Mouse (Mus musculus) stomach, embryonic 15.5 days (tissue): ENCODE measurements around the gene Rtl8b. TPM values are rescaled to one million over a fixed set of nuclear protein-coding genes. Genes with fewer than 3 reads are reported as not detected.
"Not testable (repeated sequence)": the region's sequence is repeated elsewhere in the genome, so short reads cannot be mapped to it uniquely, and the experiment has no call there.

ENCODE experiments used
- ATAC-seq: fragments of 200-750 bp; cut with Nextera tagmentation; 2 replicates; pipeline ENCODE4 v1.8.0; 2017; ENCODE audit warnings: low read depth, moderate number of reproducible peaks, moderate TSS enrichment; ENCODE audit not compliant: insufficient read depth, low FRiP score
- H3K27ac ChIP-seq: fragments of 300-500 bp; sonication (generic); 2 replicates; pipeline ENCODE4 v1.5.1; 2015; ENCODE audit warnings: mild to moderate bottlenecking, inconsistent platforms
- H3K27me3 ChIP-seq: fragments of 300-500 bp; sonication (generic); replicated peaks from 2 replicates; pipeline ENCODE4 v1.6.1; 2015; ENCODE audit warnings: inconsistent platforms
- H3K36me3 ChIP-seq: fragments of 300-500 bp; sonication (generic); 2 replicates; pipeline ENCODE4 v1.6.1; 2015; ENCODE audit warnings: inconsistent platforms
- H3K4me1 ChIP-seq: fragments of 300-500 bp; sonication (generic); 2 replicates; pipeline ENCODE4 v1.6.1; 2015; ENCODE audit warnings: inconsistent platforms
- H3K4me2 ChIP-seq: fragments of 300-500 bp; sonication (generic); 2 replicates; pipeline ENCODE4 v1.6.1; 2015; ENCODE audit warnings: mild to moderate bottlenecking, inconsistent platforms
- H3K4me3 ChIP-seq: fragments of 300-500 bp; sonication (generic); replicated peaks from 2 replicates; pipeline ENCODE4 v1.5.1; 2015; ENCODE audit warnings: inconsistent platforms
- H3K9ac ChIP-seq: fragments of 300-500 bp; sonication (generic); 2 replicates; pipeline ENCODE4 v1.6.1; 2015; ENCODE audit warnings: inconsistent platforms
- H3K9me3 ChIP-seq: fragments of 300-500 bp; sonication (generic); 2 replicates; pipeline ENCODE4 v1.6.1; 2016; ENCODE audit warnings: inconsistent platforms
- WGBS: fragments of 180-500 bp; shearing (Covaris S2); methylation state at CpG from one replicate; pipeline ENCODE4 v1.1.7; 2015; 5-methylcytosine and 5-hydroxymethylcytosine counted together
- polyA plus RNA-seq: library from polyadenylated mRNA; unstranded; fragments of >200 nt; fragmentation: Nextera tagmentation; extraction: Ambion mirVana; gene quantifications from 2 replicates; pipeline ENCODE4 v1.2.1, GENCODE M21; 2015

The Rtl8b gene
- 48.5 and 58.4 TPM in 2 replicates for polyA plus RNA-seq

DNA sequence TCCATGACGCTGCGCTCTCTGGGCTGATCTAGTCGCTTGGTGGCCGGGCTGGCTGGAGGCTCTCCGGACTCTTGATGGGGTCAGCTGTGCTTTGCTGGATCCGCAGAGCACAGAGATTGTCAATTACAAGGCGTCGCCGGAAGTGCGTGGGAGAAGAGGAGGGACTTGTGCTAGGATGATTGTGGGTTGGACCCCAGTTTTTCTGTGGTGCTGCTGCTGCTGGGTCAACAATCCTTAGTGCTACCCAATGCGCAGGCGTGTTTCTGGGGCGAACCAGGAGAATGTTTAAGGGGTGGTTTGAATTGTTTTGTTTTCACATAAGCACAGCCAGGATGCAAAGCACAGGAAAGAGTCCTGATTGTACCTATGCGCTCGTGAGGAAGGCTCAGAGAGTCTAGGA is at the start of gene Rtl8b:
Gene Rtl8b, minus strand, starts transcription at position 115 of the 400 bp plus-strand sequence.
- ATAC-seq, result peak; percentile 87
- Histone ChIP-seq H3K36me3 (no peaks in the 10 kb centered on the region), H3K27me3 (no peaks in the 10 kb centered on the region), H3K27ac (no peak within 1 kb of the TSS), H3K9ac (no peak within 1 kb of the TSS), H3K4me3 (peak within 1 kb of the TSS; percentile 33), H3K4me1 (no peaks in the 10 kb centered on the region), H3K9me3 (no peaks in the 10 kb centered on the region), H3K4me2 (peak within 1 kb of the TSS; percentile 41)
- 11% methylated on average over 12 of the region's 15 CpGs for WGBS

DNA sequence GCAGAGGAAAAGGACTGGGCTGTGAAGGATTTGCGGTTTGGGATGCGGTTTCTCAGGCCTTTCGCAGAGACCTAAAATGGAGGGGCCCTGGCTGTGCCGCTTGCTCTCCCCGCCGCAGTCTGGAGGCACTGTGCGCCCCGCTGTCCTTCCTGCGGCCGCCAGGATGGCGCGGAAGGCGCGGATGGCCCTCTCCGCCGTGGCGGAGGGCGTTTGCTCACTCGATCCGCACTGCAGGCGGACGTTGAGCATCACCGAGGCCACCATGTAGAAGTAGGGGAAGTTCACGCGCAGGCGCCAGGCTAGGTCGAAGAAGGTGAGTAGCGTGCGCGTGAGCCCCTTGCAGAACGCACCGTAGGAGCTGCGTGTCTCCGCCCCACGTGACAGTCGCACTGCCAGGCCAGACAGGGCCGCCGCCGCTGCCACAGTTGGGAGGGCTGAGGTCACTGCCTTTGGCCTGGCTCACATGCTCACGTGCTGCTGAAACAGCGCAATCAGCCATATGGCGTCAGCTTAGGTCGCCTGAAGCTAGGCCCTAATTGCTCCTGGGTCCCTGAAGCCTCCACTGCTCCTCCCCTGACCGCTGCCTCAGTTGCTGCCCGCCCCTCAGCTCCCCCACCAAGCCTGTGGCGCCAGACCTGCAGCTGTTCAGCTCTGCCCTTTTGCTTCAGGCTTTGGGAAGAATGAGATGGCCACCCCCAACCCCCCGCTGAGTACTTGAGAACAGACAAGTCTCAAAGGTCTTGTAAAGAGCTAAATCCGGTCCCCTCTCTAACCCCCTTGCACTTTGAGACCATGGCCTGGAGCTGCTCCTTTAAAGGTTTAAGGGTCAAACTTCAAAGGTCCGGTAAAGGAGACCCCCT is 46.3 kb upstream of the Rtl8b start:
- no peaks in the 10 kb centered on the region for H3K27me3 ChIP-seq
- WGBS, result 25% methylated on average over 49 of the region's 49 CpGs
- H3K4me3 ChIP-seq, result peak overlapping the region; percentile 26
- H3K36me3 ChIP-seq, result no peaks in the 10 kb centered on the region
- H3K9me3 ChIP-seq, result no peaks in the 10 kb centered on the region
- ATAC-seq, result peak; percentile 53
- no peaks in the 10 kb centered on the region for H3K4me1 ChIP-seq
- H3K4me2 ChIP-seq, result peak overlapping the region; percentile 60
- H3K27ac ChIP-seq, result no peak overlapping the region
- no peak overlapping the region for H3K9ac ChIP-seq

DNA sequence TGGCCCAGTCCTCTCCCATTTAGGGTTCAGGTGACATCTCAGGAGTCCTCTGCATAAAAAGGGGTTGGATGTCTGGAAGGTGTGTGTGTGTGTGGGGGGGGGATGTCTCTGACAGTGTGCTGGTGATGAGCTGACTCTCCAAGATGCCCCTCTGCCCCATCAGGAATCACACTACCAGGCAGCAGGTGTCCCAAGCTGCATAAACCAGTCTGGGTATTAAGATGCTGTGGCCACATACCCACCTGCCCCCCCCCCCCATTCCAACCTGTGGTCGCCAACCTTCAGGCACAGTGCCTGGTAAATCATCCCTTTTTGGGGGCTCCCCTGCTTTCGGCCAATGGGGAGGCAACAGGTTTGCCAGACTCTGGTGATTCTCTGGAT is 45.7 kb upstream of the Rtl8b start:
- Histone ChIP-seq H3K4me1 (no peaks in the 10 kb centered on the region), H3K4me2 (peak overlapping the region; percentile 60), H3K27me3 (no peaks in the 10 kb centered on the region), H3K4me3 (peak overlapping the region; percentile 26; the same call in 1 of the 2 replicates), H3K36me3 (no peaks in the 10 kb centered on the region), H3K9me3 (no peaks in the 10 kb centered on the region), H3K9ac (no peak overlapping the region), H3K27ac (no peak overlapping the region)
- WGBS, result 56% methylated on average over 2 of the region's 2 CpGs
- no peak for ATAC-seq

DNA sequence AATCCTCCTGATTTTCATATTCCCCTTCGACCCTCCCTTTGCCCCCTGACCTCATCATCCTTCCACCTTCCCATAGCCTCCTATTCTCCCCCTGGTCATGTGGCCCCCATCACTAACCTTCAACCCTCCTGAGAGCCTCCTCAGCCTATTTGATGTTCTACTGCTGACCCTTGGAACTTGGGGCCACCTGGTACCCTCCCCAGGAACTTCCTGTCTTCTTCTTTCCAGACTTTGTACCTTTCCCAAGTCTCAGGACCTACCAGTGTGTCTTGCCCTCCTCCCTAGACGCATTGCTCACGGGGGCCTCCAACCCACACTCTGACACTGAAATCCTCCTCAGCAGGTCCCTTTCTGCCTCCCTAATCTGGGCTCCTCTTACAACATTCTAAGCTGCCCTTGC is 32.5 kb upstream of the Rtl8b start:
- no peak for ATAC-seq
- H3K27me3 ChIP-seq, result no peaks in the 10 kb centered on the region
- H3K4me1 ChIP-seq, result no peaks in the 10 kb centered on the region
- H3K4me3 ChIP-seq, result no peak overlapping the region
- WGBS, result 68% methylated on average over 3 of the region's 3 CpGs
- H3K9me3 ChIP-seq, result no peaks in the 10 kb centered on the region
- H3K27ac ChIP-seq, result no peak overlapping the region
- H3K36me3 ChIP-seq, result no peaks in the 10 kb centered on the region
- no peak overlapping the region for H3K9ac ChIP-seq
- no peak overlapping the region for H3K4me2 ChIP-seq

DNA sequence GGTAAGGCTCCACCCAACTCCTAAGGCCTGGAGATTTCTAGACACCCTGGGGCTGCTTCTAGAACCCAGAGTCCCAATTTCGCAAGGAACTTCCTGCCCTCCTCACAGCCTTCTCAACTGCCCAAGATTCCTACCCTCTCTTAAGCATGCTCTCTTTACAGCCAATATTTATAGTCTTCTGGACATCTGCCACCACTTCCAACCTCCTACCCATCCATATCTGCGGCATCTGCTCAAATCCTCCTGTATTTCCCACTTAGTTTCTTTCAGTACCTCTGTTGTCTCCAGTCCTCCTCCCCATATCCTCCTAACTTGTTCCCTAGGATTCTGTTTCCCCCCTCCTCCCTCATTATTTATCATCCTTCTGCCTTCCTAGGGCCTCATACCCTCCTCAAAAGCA is 29.0 kb upstream of the Rtl8b start:
- no peak for ATAC-seq
- Histone ChIP-seq H3K36me3 (no peaks in the 10 kb centered on the region), H3K4me3 (no peak overlapping the region), H3K4me2 (no peak overlapping the region), H3K9me3 (no peaks in the 10 kb centered on the region), H3K27me3 (no peaks in the 10 kb centered on the region), H3K4me1 (no peaks in the 10 kb centered on the region), H3K9ac (no peak overlapping the region), H3K27ac (no peak overlapping the region)
- 83% methylated on average over 2 of the region's 2 CpGs for WGBS

DNA sequence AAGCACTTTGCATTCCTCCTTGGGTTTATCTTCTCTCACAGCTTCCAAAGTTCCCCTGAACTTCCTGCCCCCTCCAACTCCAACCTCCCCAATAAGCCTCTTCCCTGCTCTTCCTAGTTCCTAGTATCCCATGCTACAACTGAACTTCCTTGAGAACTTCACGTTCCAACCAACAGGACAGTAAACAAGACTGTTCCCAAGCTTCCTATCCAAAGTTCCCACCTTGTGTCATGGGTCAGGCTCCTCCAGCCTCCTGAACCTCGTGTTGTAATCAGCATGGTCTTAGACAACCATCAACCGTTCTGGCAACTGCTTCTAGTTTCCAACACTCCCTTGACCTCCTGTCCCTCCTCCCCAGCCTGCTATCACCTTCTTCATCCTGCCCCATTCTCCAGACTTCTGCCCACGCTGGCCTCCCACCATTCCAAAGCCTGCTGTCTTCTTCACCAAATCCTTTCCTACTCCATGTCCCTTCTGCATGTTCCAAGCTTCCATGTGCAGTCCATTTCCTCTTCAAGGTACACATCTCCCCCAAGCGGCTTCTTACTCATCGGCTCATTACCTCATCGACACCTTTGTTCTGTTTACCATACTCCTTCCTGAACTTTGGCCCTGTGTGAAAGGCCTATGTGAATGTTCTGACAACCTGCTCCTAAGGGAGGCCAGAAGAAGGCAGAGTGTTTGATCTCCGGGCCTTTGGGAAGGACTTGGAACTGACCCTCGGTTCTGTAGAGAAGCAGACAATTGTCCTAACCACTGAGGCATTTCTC is 24.0 kb upstream of the Rtl8b start:
- no peaks in the 10 kb centered on the region for H3K27me3 ChIP-seq
- H3K9me3 ChIP-seq, result no peaks in the 10 kb centered on the region
- no peaks in the 10 kb centered on the region for H3K4me1 ChIP-seq
- no peak for ATAC-seq
- 78% methylated on average over 9 of the region's 9 CpGs for WGBS
- no peaks in the 10 kb centered on the region for H3K36me3 ChIP-seq
- no peak overlapping the region for H3K9ac ChIP-seq
- H3K4me3 ChIP-seq, result no peak overlapping the region
- no peak overlapping the region for H3K27ac ChIP-seq
- no peak overlapping the region for H3K4me2 ChIP-seq

DNA sequence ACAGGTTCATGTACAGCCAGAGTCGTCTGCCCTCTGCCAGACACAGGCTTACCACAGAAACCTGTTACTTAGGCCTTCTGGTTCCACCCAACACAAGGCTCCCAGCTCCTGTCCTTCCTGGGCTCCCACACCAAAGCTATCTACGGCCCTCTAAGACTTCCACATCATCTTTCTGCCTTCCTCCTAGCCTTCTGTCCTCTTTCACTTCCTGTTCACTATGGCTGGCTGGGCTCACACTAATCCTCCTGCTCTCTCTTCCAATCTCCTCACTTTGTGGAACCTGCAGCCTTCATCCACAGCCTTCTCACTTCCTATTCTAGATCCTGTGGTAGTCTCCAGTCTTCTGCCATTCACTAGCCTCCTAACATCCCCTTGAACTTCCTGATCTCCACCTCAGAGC is 22.9 kb upstream of the Rtl8b start:
- no peak overlapping the region for H3K4me3 ChIP-seq
- no peaks in the 10 kb centered on the region for H3K27me3 ChIP-seq
- no peaks in the 10 kb centered on the region for H3K4me1 ChIP-seq
- no peak overlapping the region for H3K4me2 ChIP-seq
- 79% methylated on average over 2 of the region's 2 CpGs for WGBS
- H3K9me3 ChIP-seq, result no peaks in the 10 kb centered on the region
- ATAC-seq, result no peak
- no peak overlapping the region for H3K9ac ChIP-seq
- H3K36me3 ChIP-seq, result no peaks in the 10 kb centered on the region
- H3K27ac ChIP-seq, result no peak overlapping the region

DNA sequence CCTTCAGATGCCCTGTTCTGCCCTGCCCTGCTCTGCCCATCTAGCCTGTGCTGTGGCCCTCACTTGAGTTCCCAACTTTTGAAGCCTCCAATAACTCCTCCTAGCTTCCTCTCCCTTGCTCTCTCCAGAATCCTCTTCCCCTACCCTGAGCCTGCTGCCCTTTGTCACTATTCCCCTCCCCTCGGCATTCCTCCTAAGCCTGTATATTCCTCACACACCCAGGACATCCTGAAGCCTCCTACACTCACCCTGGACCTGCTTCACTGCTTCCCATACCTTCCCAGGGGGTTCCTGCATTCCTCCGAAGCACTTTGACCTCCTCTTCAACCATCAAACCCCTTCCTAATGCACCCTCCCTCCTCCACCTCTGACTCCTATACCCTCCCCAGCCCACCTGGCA is 21.9 kb upstream of the Rtl8b start:
- no peak for ATAC-seq
- WGBS, result 45% methylated on average over 2 of the region's 2 CpGs
- Histone ChIP-seq H3K27ac (no peak overlapping the region), H3K4me1 (no peaks in the 10 kb centered on the region), H3K4me2 (no peak overlapping the region), H3K9me3 (no peaks in the 10 kb centered on the region), H3K4me3 (no peak overlapping the region), H3K9ac (no peak overlapping the region), H3K27me3 (no peaks in the 10 kb centered on the region), H3K36me3 (no peaks in the 10 kb centered on the region)

DNA sequence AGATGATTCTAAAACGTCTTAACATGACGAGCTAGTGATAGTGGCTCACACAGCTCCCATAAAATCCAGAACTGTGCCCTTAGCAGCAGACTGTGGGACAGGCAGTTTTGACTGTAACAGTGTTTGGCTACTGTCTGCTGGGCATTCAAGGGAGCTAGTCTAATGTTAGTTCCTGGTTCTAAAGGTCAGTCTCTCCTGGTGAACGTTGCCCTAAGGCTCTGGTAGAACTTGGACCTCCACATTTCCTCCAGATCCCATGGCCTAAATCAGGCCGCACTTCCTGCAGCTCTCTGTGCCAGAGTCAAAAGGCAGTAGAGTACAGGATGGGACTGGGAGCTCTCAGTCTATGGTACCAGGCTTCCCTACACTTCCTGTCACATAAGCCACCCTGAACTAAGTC is 14.5 kb upstream of the Rtl8b start:
- not testable (repeated sequence) for H3K9me3 ChIP-seq, H3K9ac ChIP-seq, H3K27me3 ChIP-seq, H3K36me3 ChIP-seq, H3K4me1 ChIP-seq, ATAC-seq, H3K27ac ChIP-seq, H3K4me2 ChIP-seq, H3K4me3 ChIP-seq
- WGBS, result 71% methylated on average over 2 of the region's 4 CpGs

DNA sequence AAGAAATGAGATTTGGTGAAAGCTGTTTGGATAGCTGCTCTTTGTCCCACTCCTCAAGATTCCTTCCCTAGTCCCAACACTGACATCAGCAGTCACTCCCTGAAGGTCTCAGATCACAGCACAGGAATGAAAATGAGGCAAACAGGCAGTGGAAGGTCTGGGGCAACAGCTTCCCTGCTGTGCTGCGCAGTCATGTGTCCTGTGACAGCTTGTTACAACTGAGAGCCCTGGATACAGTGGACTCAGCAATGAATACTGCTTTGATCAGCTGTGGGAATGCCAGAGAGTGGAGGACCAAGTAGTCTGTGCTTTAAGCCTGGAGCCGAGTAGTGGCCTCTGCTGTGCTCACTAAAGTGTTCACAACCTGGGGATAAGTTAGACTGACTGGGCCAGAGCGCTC is 12.4 kb upstream of the Rtl8b start:
- not testable (repeated sequence) for H3K27ac ChIP-seq, ATAC-seq, H3K4me2 ChIP-seq, H3K9ac ChIP-seq, H3K36me3 ChIP-seq, H3K4me1 ChIP-seq, H3K4me3 ChIP-seq, H3K27me3 ChIP-seq, H3K9me3 ChIP-seq
- WGBS, result 48% methylated on average over 2 of the region's 3 CpGs

DNA sequence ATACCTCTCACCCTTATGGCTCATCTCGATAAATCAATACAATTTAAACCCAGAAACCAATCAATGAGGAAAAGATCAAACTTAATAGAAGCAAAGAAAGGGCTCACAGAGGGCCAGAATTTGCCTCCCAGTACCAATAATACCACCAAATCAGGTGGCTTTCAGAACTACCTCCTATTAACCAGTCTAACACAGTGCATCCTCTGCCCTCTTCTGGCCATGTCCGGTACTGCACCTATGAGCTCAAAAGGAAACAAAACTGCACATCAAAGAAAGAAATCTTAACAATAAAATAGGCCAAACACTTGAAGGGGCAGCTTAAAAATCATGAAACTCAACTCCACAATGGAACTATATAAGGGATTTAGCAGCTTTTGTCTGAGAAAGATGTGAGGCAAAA is 6.7 kb upstream of the Rtl8b start:
- H3K9ac ChIP-seq, H3K4me2 ChIP-seq, H3K36me3 ChIP-seq, H3K4me3 ChIP-seq, H3K27ac ChIP-seq, H3K27me3 ChIP-seq, H3K4me1 ChIP-seq, ATAC-seq, H3K9me3 ChIP-seq: not testable (repeated sequence)
- 36% methylated on average over 2 of the region's 2 CpGs for WGBS

DNA sequence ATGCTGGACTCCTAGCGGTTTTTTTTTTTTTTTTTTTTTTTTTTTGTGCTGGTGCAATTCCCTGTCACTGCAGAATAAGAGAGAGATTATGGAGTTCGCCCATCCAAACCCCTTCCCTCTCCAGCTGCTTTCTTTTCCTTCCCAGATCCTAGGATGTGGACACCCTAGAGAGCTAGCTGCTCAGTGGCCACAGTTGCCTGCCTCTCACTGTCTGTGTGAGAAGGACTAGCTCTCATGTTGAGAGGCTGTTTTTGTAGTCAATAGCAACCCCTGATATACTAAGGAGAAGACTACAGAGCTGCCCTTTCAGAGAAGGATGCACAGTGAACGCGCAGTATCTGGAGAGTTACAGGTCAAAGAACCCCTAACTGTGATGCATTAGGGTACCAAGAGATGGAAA is 488 bp upstream of the Rtl8b start:
- H3K9ac ChIP-seq, H3K9me3 ChIP-seq, H3K27ac ChIP-seq, ATAC-seq, H3K27me3 ChIP-seq, H3K4me1 ChIP-seq, H3K36me3 ChIP-seq: not testable (repeated sequence)
- WGBS, result 10% methylated on average over 4 of the region's 4 CpGs
- Histone ChIP-seq H3K4me3 (peak overlapping the region; percentile 33), H3K4me2 (peak overlapping the region; percentile 41)
